Mouse (Mus musculus) effector memory CD4-positive, alpha-beta T cell, adult 7 months (primary cell): Measurements from ENCODE around the gene Gm13078. TPM values are rescaled to one million over a fixed set of nuclear protein-coding genes. Genes with fewer than 3 reads are reported as not detected.

ENCODE experiments used
- polyA plus RNA-seq: library from polyadenylated mRNA; unstranded; fragments of 100-300 nt; shearing (Covaris generic); gene quantifications from one replicate; pipeline ENCODE4 v1.2.1, GENCODE M21; 2017

The Gm13078 gene
- 0.41 TPM for polyA plus RNA-seq

GRCm38 (mm10) chr4:143719155-143719554, at the start of gene Gm13078:
Gene Gm13078, plus strand, starts transcription at chr4:143719455.

DNA sequence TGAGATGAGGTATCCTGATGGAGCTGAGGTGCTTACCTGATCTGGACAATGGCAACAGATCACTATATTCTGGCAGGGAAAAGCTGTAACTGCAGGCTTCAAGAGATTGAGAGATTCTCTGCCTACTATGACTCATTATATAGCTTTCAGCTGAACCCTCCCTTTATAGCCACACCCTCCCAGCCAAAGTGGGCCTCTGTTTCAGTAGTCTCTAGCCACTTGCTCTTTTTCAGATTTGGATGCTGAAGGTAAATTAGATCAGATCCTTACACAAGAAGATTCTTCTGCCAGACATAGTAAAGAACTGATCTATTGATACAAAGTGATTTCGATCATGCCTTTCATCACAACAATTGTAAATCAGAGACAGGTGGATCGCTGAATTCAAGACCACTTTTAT, 16.6 kb upstream of the Gm13078 start, which contains the start of gene Gm13089:
Gene Gm13089, minus strand, starts transcription at position 101 of the 400 bp plus-strand sequence.

Other genes starting within 250 kb of the Gm13078 start
- gene Gm13043, start 208.1 kb upstream of the Gm13078 start, polyA plus RNA-seq = not detected
- gene Gm13040, start 183.5 kb upstream of the Gm13078 start, polyA plus RNA-seq = not detected
- gene BC080695, start 167.8 kb upstream of the Gm13078 start, polyA plus RNA-seq = 0.27 TPM
- gene Gm13057, start 167.7 kb upstream of the Gm13078 start, polyA plus RNA-seq = not detected
- gene Gm13083, start 104.5 kb upstream of the Gm13078 start, polyA plus RNA-seq = not detected
- not detected for gene Gm13088, start 62.2 kb upstream of the Gm13078 start, polyA plus RNA-seq
- 0.28 TPM for gene Gm13089, start 16.7 kb upstream of the Gm13078 start, polyA plus RNA-seq
- gene Gm13023, start 69.9 kb downstream of the Gm13078 start, polyA plus RNA-seq = not detected
- not detected for gene Gm13084, start 96.6 kb downstream of the Gm13078 start, polyA plus RNA-seq
- not detected for gene Gm13103, start 127.0 kb downstream of the Gm13078 start, polyA plus RNA-seq
- not detected for gene Pramef6, start 180.9 kb downstream of the Gm13078 start, polyA plus RNA-seq
- gene Pramef25, start 231.6 kb downstream of the Gm13078 start, polyA plus RNA-seq = not detected
- not detected for gene Gm13101, start 247.5 kb downstream of the Gm13078 start, polyA plus RNA-seq